12 mouse cellular contexts compared by ENCODE assay signal in genomic region chr10:83744656-83745055, GRCm38 (mm10). TPM values are rescaled to one million over a fixed set of nuclear protein-coding genes. Genes with fewer than 3 reads are reported as not detected.
DNase-seq lines count a peak whose midpoint lies in the region; ATAC-seq and TF ChIP-seq lines count a peak whose summit lies in the region.
"Had no signal": no experiment of that assay in that cellular context is flagged by ENCODE, and none has a peak within 500 bp of the region (broad histone marks: within the 10 kb centered on the region; RNA-seq: fewer than 3 reads in every experiment).

No protein-coding gene starts in this region.

- TF ChIP-seq EP300 in lung, postnatal 0 days (IDR thresholded peaks at IDR 0.05) = no peak

- WGBS in heart, embryonic 12.5 days = 87% methylated on average over 3 of the region's 3 CpGs
- 45% methylated on average over 3 of the region's 3 CpGs for WGBS in lung, postnatal 0 days
- WGBS in hindbrain, embryonic 10.5 days = 94% methylated on average over 3 of the region's 3 CpGs
- WGBS in hindbrain, embryonic 12.5 days = 88% methylated on average over 3 of the region's 3 CpGs

- H3K4me3 ChIP-seq in heart, embryonic 12.5 days = no peak overlapping the region
- H3K4me3 ChIP-seq in lung, postnatal 0 days (ENCODE audit: low read depth, low read length) = no peak overlapping the region
- H3K4me3 ChIP-seq in hindbrain, embryonic 10.5 days = no peak overlapping the region
- no peak overlapping the region for H3K4me3 ChIP-seq in hindbrain, embryonic 12.5 days
- H3K4me3 ChIP-seq: midbrain, embryonic 10.5 days had no signal

- no peak overlapping the region for H3K9ac ChIP-seq in heart, embryonic 12.5 days
- H3K9ac ChIP-seq in lung, postnatal 0 days (replicated peaks; ENCODE audit: low read depth) = no peak overlapping the region
- H3K9ac ChIP-seq in hindbrain, embryonic 12.5 days = no peak overlapping the region
- H3K9ac ChIP-seq: liver, embryonic 14.5 days had no signal

- peaks cover 20% of the 10 kb centered on the region for H3K9me3 ChIP-seq in heart, embryonic 12.5 days (replicated peaks)
- H3K9me3 ChIP-seq in lung, postnatal 0 days (ENCODE audit: low read length) = peaks cover 4% of the 10 kb centered on the region; the same call in 1 of the 2 replicates
- H3K9me3 ChIP-seq in hindbrain, embryonic 10.5 days = peaks cover 21% of the 10 kb centered on the region
- H3K9me3 ChIP-seq in hindbrain, embryonic 12.5 days (replicated peaks) = peaks cover 5% of the 10 kb centered on the region; the same call in 1 of the 2 replicates

- H3K4me1 ChIP-seq in heart, embryonic 12.5 days (replicated peaks) = peaks cover 8% of the 10 kb centered on the region; the same call in 1 of the 2 replicates
- H3K4me1 ChIP-seq in lung, postnatal 0 days (ENCODE audit: insufficient read depth, low read depth, low read length) = no peaks in the 10 kb centered on the region
- no peaks in the 10 kb centered on the region for H3K4me1 ChIP-seq in hindbrain, embryonic 10.5 days (replicated peaks)
- H3K4me1 ChIP-seq in hindbrain, embryonic 12.5 days = no peaks in the 10 kb centered on the region
- H3K4me1 ChIP-seq: midbrain, embryonic 10.5 days had no signal

- H3K36me3 ChIP-seq in heart, embryonic 12.5 days = peaks cover 4% of the 10 kb centered on the region
- H3K36me3 ChIP-seq in lung, postnatal 0 days (ENCODE audit: insufficient read depth, low read length) = no peaks in the 10 kb centered on the region
- peaks cover 11% of the 10 kb centered on the region; the same call in 1 of the 2 replicates for H3K36me3 ChIP-seq in hindbrain, embryonic 10.5 days
- H3K36me3 ChIP-seq in hindbrain, embryonic 12.5 days = no peaks in the 10 kb centered on the region

- H3K27me3 ChIP-seq in heart, embryonic 12.5 days (replicated peaks) = no peaks in the 10 kb centered on the region
- no peaks in the 10 kb centered on the region for H3K27me3 ChIP-seq in lung, postnatal 0 days (replicated peaks; ENCODE audit: insufficient read depth, low read length)
- H3K27me3 ChIP-seq in hindbrain, embryonic 10.5 days (ENCODE audit: insufficient read depth, poor library complexity, severe bottlenecking) = no peaks in the 10 kb centered on the region
- no peaks in the 10 kb centered on the region for H3K27me3 ChIP-seq in hindbrain, embryonic 12.5 days

- no peak overlapping the region for H3K27ac ChIP-seq in heart, embryonic 12.5 days (ENCODE audit: poor library complexity, severe bottlenecking)
- peak overlapping the region; percentile 32; the same call in 1 of the 2 replicates for H3K27ac ChIP-seq in lung, postnatal 0 days (ENCODE audit: low read length)
- H3K27ac ChIP-seq in hindbrain, embryonic 10.5 days = no peak overlapping the region
- no peak overlapping the region for H3K27ac ChIP-seq in hindbrain, embryonic 12.5 days
- H3K27ac ChIP-seq: liver, embryonic 14.5 days; midbrain, embryonic 10.5 days had no signal

- peak; percentile 65 to 70 for DNase-seq in heart, adult 18-20 months
- DNase-seq in brain, adult 2 months (ENCODE audit: low read depth, low spot score) = peak; percentile 88
- peak; percentile 78 to 80 for DNase-seq in cerebellum, postnatal 14 days
- DNase-seq in lung, postnatal 0 days (ENCODE audit: low spot score) = peak; percentile 56
- no peak for DNase-seq in hindbrain, embryonic 10.5 days (ENCODE audit: low spot score)
- DNase-seq: embryo, embryonic 11 days; thymus, postnatal 25 days had no signal

- no peak for TF ChIP-seq CTCF in lung, postnatal 0 days (IDR thresholded peaks at IDR 0.05)

- ATAC-seq in heart, embryonic 12.5 days (ENCODE audit: insufficient number of reproducible peaks, low FRiP score) = no peak
- peak; percentile 77 for ATAC-seq in lung, postnatal 0 days
- no peak for ATAC-seq in hindbrain, embryonic 12.5 days (ENCODE audit: low FRiP score)
- ATAC-seq: intestine, postnatal 0 days had no signal

- H3K4me2 ChIP-seq in heart, embryonic 12.5 days = no peak overlapping the region
- no peak overlapping the region for H3K4me2 ChIP-seq in lung, postnatal 0 days (replicated peaks; ENCODE audit: low read depth, low read length)
- H3K4me2 ChIP-seq in hindbrain, embryonic 12.5 days (replicated peaks) = no peak overlapping the region

RNA-seq across cellular contexts. Expression of gene 1500009L16Rik, which starts 22.0 kb away (rescaled TPM):
- 1 to 10 TPM; 5.3 to 5.6 TPM for total RNA-seq in heart, adult 18-20 months (2021)
- 14.7 and 15.7 TPM in 2 replicates for polyA plus RNA-seq in heart, embryonic 12.5 days (2016; fragmentation: Nextera tagmentation; extraction: Ambion mirVana)
- 19.6 and 21.5 TPM in 2 replicates for polyA plus RNA-seq in lung, postnatal 0 days (2015; fragmentation: Nextera tagmentation; extraction: Ambion mirVana)
- 41.6 and 45.4 TPM in 2 replicates for polyA plus RNA-seq in hindbrain, embryonic 10.5 days (2016; fragmentation: Nextera tagmentation; extraction: Ambion mirVana)
- polyA plus RNA-seq in hindbrain, embryonic 12.5 days (2016; fragmentation: Nextera tagmentation; extraction: Ambion mirVana) = 40.3 and 42.9 TPM in 2 replicates
